Comparison of ENCODE assay signal across 16 mouse cellular contexts in the genomic region with DNA sequence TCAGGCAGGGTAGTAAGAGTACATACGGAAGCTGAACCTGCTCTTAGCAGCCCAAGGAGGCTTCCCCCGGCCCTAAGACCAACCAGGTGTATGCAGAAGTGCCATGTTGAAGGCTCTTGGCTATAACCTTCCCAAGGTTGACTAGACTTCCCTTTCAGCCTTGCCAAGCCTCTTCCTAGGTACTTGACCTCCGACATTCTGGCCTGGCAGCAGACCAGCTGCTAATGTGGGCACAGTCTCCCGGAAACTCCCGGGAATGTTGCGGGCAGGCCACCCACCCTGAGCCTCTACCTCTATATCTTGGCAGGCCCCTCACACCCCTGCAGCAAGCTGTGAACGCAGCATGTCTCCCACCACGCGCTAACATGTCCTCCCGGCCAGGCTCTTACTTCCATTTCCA.
"Had no signal": no experiment of that assay in that cellular context is flagged by ENCODE, and none has a peak within 500 bp of the region (broad histone marks: within the 10 kb centered on the region; RNA-seq: fewer than 3 reads in every experiment).

No protein-coding gene starts in this region.

- DNase-seq: liver, embryonic 13.5 days; liver, postnatal 0 days; right cerebral cortex, postnatal 14 days; thymus, adult 2 months; thymus, postnatal 25 days; thymus, postnatal 4 days had no signal

- H3K9me3 ChIP-seq: liver, embryonic 13.5 days; liver, embryonic 15.5 days; lung, embryonic 15.5 days; midbrain, embryonic 13.5 days; midbrain, embryonic 15.5 days; neural tube, embryonic 12.5 days; stomach, embryonic 15.5 days had no signal

- H3K4me3 ChIP-seq: liver, embryonic 13.5 days; liver, embryonic 15.5 days; lung, embryonic 15.5 days; megakaryocyte, embryonic 14.5 days; midbrain, embryonic 13.5 days; midbrain, embryonic 15.5 days; neural tube, embryonic 12.5 days; stomach, embryonic 15.5 days had no signal

- H3K9ac ChIP-seq: liver, embryonic 13.5 days; liver, embryonic 15.5 days; liver, postnatal 0 days; lung, embryonic 15.5 days; midbrain, embryonic 13.5 days; midbrain, embryonic 15.5 days; neural tube, embryonic 12.5 days; stomach, embryonic 15.5 days had no signal

- ATAC-seq: liver, postnatal 0 days; midbrain, embryonic 13.5 days; midbrain, embryonic 15.5 days had no signal

- H3K36me3 ChIP-seq: liver, embryonic 13.5 days; liver, embryonic 15.5 days; lung, embryonic 15.5 days; midbrain, embryonic 13.5 days; midbrain, embryonic 15.5 days; neural tube, embryonic 12.5 days; stomach, embryonic 15.5 days had no signal

- H3K4me1 ChIP-seq: liver, embryonic 13.5 days; liver, embryonic 15.5 days; lung, embryonic 15.5 days; megakaryocyte, embryonic 14.5 days had no signal

- H3K27ac ChIP-seq: liver, embryonic 13.5 days; liver, embryonic 15.5 days; lung, embryonic 15.5 days; macrophage; midbrain, embryonic 13.5 days; midbrain, embryonic 15.5 days; neural tube, embryonic 12.5 days; stomach, embryonic 15.5 days; stomach, postnatal 0 days had no signal

- H3K4me2 ChIP-seq: liver, embryonic 13.5 days; liver, embryonic 15.5 days; lung, embryonic 15.5 days; midbrain, embryonic 11.5 days; midbrain, embryonic 13.5 days; midbrain, embryonic 15.5 days; neural tube, embryonic 12.5 days; stomach, embryonic 15.5 days had no signal

- H3K27me3 ChIP-seq: liver, embryonic 13.5 days; lung, embryonic 15.5 days; megakaryocyte, embryonic 14.5 days; midbrain, embryonic 13.5 days; midbrain, embryonic 15.5 days; neural tube, embryonic 12.5 days; stomach, embryonic 15.5 days had no signal
